Mouse (Mus musculus): ENCODE data around the gene Tmem18.

GRCm38 (mm10) chr12:30605941-30606340 lies 21.7 kb downstream of the Tmem18 start:
- no peak for TF ChIP-seq USF1 (IDR thresholded peaks at IDR 0.05; ENCODE audit: low read depth)
- no peak for TF ChIP-seq TCF12 (IDR thresholded peaks at IDR 0.05; ENCODE audit: insufficient read depth, poor library complexity, severe bottlenecking)
- no peak for TF ChIP-seq POLR2A (IDR thresholded peaks at IDR 0.05; ENCODE audit: insufficient read length, low read depth)
- TF ChIP-seq TCF3 (IDR thresholded peaks at IDR 0.05; ENCODE audit: insufficient read length, low read depth) = no peak
- TF ChIP-seq MAX (IDR thresholded peaks at IDR 0.05; ENCODE audit: low read depth) = no peak
- TF ChIP-seq POLR2AphosphoS2 (IDR thresholded peaks at IDR 0.05; ENCODE audit: insufficient read length, low read depth) = no peak

Data from myocyte (in vitro differentiated cells).